Mouse (Mus musculus) liver, postnatal 0 days (tissue): Measurements from ENCODE around the gene Snx5.

Experiments used
- CTCF ChIP-seq: sonication (generic); IDR thresholded peaks from 2 replicates; pipeline ENCODE4 v1.5.1; 2016; ENCODE audit warnings: antibody characterized with exemption, low read depth
- EP300 ChIP-seq: IDR thresholded peaks from 2 replicates; pipeline ENCODE4 v1.6.1; 2016; ENCODE audit warnings: antibody characterized with exemption, low read depth, mild to moderate bottlenecking

DNA sequence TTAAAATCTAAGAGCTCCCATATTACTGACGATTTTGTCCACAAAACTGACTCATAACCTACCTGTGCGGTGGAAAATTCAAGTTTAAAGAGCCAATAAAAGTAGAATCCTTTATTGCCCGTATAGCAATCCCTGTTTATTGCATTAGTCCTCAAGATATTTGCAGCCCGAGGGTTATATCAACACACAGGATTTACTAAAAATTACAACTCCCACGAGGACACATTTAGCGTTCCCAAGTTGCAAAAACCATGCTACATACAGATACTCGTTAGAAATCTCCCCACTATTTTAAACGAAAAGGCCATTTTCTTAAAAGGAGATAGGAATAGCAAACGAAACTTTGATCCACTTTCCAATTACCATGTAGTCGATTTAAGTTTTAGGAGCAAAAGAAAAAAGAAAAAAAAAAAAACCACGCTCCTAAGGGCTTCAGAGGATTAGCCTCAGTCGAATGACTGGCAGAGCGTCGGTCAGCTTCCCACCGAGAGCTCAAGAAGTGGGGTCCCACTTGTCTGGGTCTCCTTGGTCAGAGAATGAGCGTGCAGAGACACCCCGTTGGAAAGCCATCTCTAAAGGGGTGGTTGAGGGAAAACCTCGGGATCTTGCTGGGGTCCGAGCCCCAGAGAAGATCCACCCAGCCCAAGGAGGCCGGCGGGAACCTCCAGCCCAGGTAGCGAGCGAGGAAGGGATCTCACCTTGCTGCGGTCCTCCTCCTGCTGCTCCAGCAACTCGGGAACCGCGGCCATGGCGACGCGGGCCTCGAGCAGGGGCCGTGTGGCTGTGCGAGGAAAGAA, 829 bp downstream of the Snx5 start:
- TF ChIP-seq CTCF (no peak), EP300 (no peak)
